17 mouse cellular contexts compared by ENCODE assay signal in the genomic region with DNA sequence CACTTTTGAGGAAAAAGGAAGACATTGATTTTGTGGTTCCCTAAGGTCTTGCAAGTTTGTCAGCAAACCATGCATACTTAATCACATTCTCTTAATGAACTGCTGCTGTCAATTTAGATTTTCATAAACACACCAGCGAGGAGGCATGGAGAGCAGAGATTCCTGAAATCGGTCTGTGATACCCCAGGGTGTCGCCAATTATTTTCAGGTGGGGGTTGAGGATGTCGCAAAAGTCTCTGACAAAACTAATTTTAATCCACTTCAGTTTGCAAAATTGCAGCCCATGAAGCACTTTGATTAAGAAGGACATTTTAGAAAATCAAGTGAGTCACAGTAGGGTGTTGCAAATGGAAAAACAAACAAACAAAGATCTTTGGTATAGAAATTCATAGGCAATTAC.
DNase-seq lines count a peak whose midpoint lies in the region; TF ChIP-seq lines count a peak whose summit lies in the region.
"Had no signal": no experiment of that assay in that cellular context is flagged by ENCODE, and none has a peak within 500 bp of the region (broad histone marks: within the 10 kb centered on the region; RNA-seq: fewer than 3 reads in every experiment).

No protein-coding gene starts in this region.

- no peak for TF ChIP-seq POLR2A in brain, embryonic 14.5 days (IDR thresholded peaks at IDR 0.05; ENCODE audit: borderline replicate concordance, extremely low read depth, insufficient read depth, insufficient read length, poor library complexity, severe bottlenecking)

- intact Hi-C loops in heart, postnatal 10 days (cut with DNase I) = no loop called here

- no peak for TF ChIP-seq CTCF in brain, embryonic 14.5 days (IDR thresholded peaks at IDR 0.05; ENCODE audit: borderline replicate concordance, extremely low read depth, insufficient read depth, insufficient read length)

- DNase-seq in heart, adult 11 months = peak; percentile 22
- DNase-seq in heart, postnatal 10 days = no peak
- peak; percentile 25 for DNase-seq in brain, embryonic 14.5 days (ENCODE audit: low read depth)
- DNase-seq in retina, postnatal 1 day = peak; percentile 89
- DNase-seq in kidney, adult 18-20 months = no peak
- no peak for DNase-seq in natural killer cell, adult 2 months (ENCODE audit: low spot score in 2 of 2)
- DNase-seq: adrenal gland, adult 8-10 months; adrenal gland, postnatal 25 days; cerebellum, adult 18-20 months; cerebellum, adult 9-10 months; cerebellum, postnatal 14 days; forebrain, postnatal 0 days; gastrocnemius, adult 2 months; gastrocnemius, postnatal 14 days; heart, adult 18-20 months; heart, postnatal 14 days; heart, postnatal 4 days had no signal

Comparison
In these comparisons a context has a peak if more than half of its experiments do, and no peak if none do; other contexts are left out.
1. DNase-seq: peak in heart, adult 11 months (single experiment), brain, embryonic 14.5 days (single experiment) and retina, postnatal 1 day (single experiment); none in heart, postnatal 10 days (0 of 2), kidney, adult 18-20 months (single experiment) and natural killer cell, adult 2 months (0 of 2).